Mouse (Mus musculus): ENCODE measurements at regions not wholly inside any gene's neighbourhood (a gene's known extent, or its start where the extent isn't known, plus 50 kb on each side); places are given as distances from the start of the nearest gene placed in this dataset.

GRCm38 (mm10) chr15:31673038-31673437 lies 71.4 kb downstream of the Fam173b start:
- DNase-seq, result no peak

GRCm38 (mm10) chr15:31676771-31677191 lies 75.1 kb downstream of the Fam173b start:
- no peak for DNase-seq

- no peak for DNase-seq
Observed at GRCm38 (mm10) chr15:31693109-31693508, 91.5 kb downstream of the Fam173b start.

GRCm38 (mm10) chr15:31694877-31695671 lies 93.4 kb downstream of the Fam173b start:
- no peak for DNase-seq

- no peak for DNase-seq
Observed at GRCm38 (mm10) chr15:31703400-31703799, 101.7 kb downstream of the Fam173b start.

GRCm38 (mm10) chr15:31707416-31707815 lies 105.8 kb downstream of the Fam173b start:
- no peak for DNase-seq

GRCm38 (mm10) chr15:31721019-31721418 lies 119.4 kb downstream of the Fam173b start:
- DNase-seq, result no peak

- no peak for DNase-seq
Observed at GRCm38 (mm10) chr15:31722429-31722828, 120.8 kb downstream of the Fam173b start.

- DNase-seq, result no peak
Observed at GRCm38 (mm10) chr15:31724252-31724651, 122.6 kb downstream of the Fam173b start.

- no peak for DNase-seq
Observed at GRCm38 (mm10) chr15:31729133-31729532, 127.5 kb downstream of the Fam173b start.

GRCm38 (mm10) chr15:31741686-31742085 lies 140.0 kb downstream of the Fam173b start:
- DNase-seq, result no peak

GRCm38 (mm10) chr15:31744570-31744969 lies 142.9 kb downstream of the Fam173b start:
- DNase-seq, result no peak

- DNase-seq, result no peak
Observed at GRCm38 (mm10) chr15:31752632-31753031, 151.0 kb downstream of the Fam173b start.

- DNase-seq, result no peak
Observed at GRCm38 (mm10) chr15:31753578-31754281, 152.1 kb downstream of the Fam173b start.

GRCm38 (mm10) chr15:31768959-31769844 lies 167.6 kb downstream of the Fam173b start:
- no peak for DNase-seq

GRCm38 (mm10) chr15:31783081-31783480 lies 181.4 kb downstream of the Fam173b start:
- DNase-seq, result no peak

GRCm38 (mm10) chr15:31785022-31785421 lies 183.4 kb downstream of the Fam173b start:
- no peak for DNase-seq

- DNase-seq, result no peak
Observed at GRCm38 (mm10) chr15:31798863-31799262, 197.2 kb downstream of the Fam173b start.

GRCm38 (mm10) chr15:31805522-31805921 lies 203.9 kb downstream of the Fam173b start:
- no peak for DNase-seq

GRCm38 (mm10) chr15:31815551-31815950 lies 213.9 kb downstream of the Fam173b start:
- no peak for DNase-seq

GRCm38 (mm10) chr15:31819219-31819618 lies 217.6 kb downstream of the Fam173b start:
- DNase-seq, result no peak

- no peak for DNase-seq
Observed at GRCm38 (mm10) chr15:31827219-31827618, 225.6 kb downstream of the Fam173b start.

GRCm38 (mm10) chr15:31841519-31841918 lies 239.9 kb downstream of the Fam173b start:
- no peak for DNase-seq

Data from B cell, adult 2 months (primary cell).